Mouse (Mus musculus): ENCODE data around the gene Nrg4. TPM values are rescaled to one million over a fixed set of nuclear protein-coding genes. Genes with fewer than 3 reads are reported as not detected.
"Not testable (repeated sequence)": the region's sequence is repeated elsewhere in the genome, so short reads cannot be mapped to it uniquely, and the experiment has no call there.

Nrg4 gene
- total RNA-seq, 2 experiments from 2014 or later, result 1.7 to 2.7 TPM

GRCm38 (mm10) chr9:55255604-55256003 lies 71.0 kb downstream of the Nrg4 start:
- no peak for ATAC-seq (replicated peaks; ENCODE audit: low FRiP score, poor library complexity, severe bottlenecking)

- ATAC-seq (replicated peaks; ENCODE audit: low FRiP score, poor library complexity, severe bottlenecking), result no peak
Observed at GRCm38 (mm10) chr9:55255056-55255455, 71.6 kb downstream of the Nrg4 start.

GRCm38 (mm10) chr9:55253849-55254248 lies 72.8 kb downstream of the Nrg4 start:
- no peak for ATAC-seq (replicated peaks; ENCODE audit: low FRiP score, poor library complexity, severe bottlenecking)

GRCm38 (mm10) chr9:55252097-55252496 lies 74.5 kb downstream of the Nrg4 start:
- not testable (repeated sequence) for ATAC-seq (replicated peaks; ENCODE audit: low FRiP score, poor library complexity, severe bottlenecking)

GRCm38 (mm10) chr9:55250595-55251247 lies 75.9 kb downstream of the Nrg4 start:
- ATAC-seq (replicated peaks; ENCODE audit: low FRiP score, poor library complexity, severe bottlenecking), result no peak

GRCm38 (mm10) chr9:55248465-55248864 lies 78.2 kb downstream of the Nrg4 start:
- ATAC-seq (replicated peaks; ENCODE audit: low FRiP score, poor library complexity, severe bottlenecking), result no peak

- no peak for ATAC-seq (replicated peaks; ENCODE audit: low FRiP score, poor library complexity, severe bottlenecking)
Observed at GRCm38 (mm10) chr9:55246918-55247317, 79.7 kb downstream of the Nrg4 start.

GRCm38 (mm10) chr9:55246440-55246839 lies 80.2 kb downstream of the Nrg4 start:
- ATAC-seq (replicated peaks; ENCODE audit: low FRiP score, poor library complexity, severe bottlenecking), result no peak

- not testable (repeated sequence) for ATAC-seq (replicated peaks; ENCODE audit: low FRiP score, poor library complexity, severe bottlenecking)
Observed at GRCm38 (mm10) chr9:55245057-55245750, 81.4 kb downstream of the Nrg4 start.

GRCm38 (mm10) chr9:55244079-55244478 lies 82.6 kb downstream of the Nrg4 start:
- no peak for ATAC-seq (replicated peaks; ENCODE audit: low FRiP score, poor library complexity, severe bottlenecking)

GRCm38 (mm10) chr9:55243280-55243679 lies 83.4 kb downstream of the Nrg4 start:
- no peak for ATAC-seq (replicated peaks; ENCODE audit: low FRiP score, poor library complexity, severe bottlenecking)

- ATAC-seq (replicated peaks; ENCODE audit: low FRiP score, poor library complexity, severe bottlenecking), result no peak
Observed at GRCm38 (mm10) chr9:55241863-55242685, 84.6 kb downstream of the Nrg4 start.

GRCm38 (mm10) chr9:55240852-55241251 lies 85.8 kb downstream of the Nrg4 start:
- no peak for ATAC-seq (replicated peaks; ENCODE audit: low FRiP score, poor library complexity, severe bottlenecking)

GRCm38 (mm10) chr9:55236235-55237165 lies 90.1 kb downstream of the Nrg4 start:
- no peak for ATAC-seq (replicated peaks; ENCODE audit: low FRiP score, poor library complexity, severe bottlenecking)

GRCm38 (mm10) chr9:55233076-55233475 lies 93.6 kb downstream of the Nrg4 start:
- ATAC-seq (replicated peaks; ENCODE audit: low FRiP score, poor library complexity, severe bottlenecking), result not testable (repeated sequence)

- no peak for ATAC-seq (replicated peaks; ENCODE audit: low FRiP score, poor library complexity, severe bottlenecking)
Observed at GRCm38 (mm10) chr9:55232586-55232985, 94.1 kb downstream of the Nrg4 start.

- ATAC-seq (replicated peaks; ENCODE audit: low FRiP score, poor library complexity, severe bottlenecking), result no peak
Observed at GRCm38 (mm10) chr9:55232110-55232509, 94.5 kb downstream of the Nrg4 start.

GRCm38 (mm10) chr9:55231544-55231943 lies 95.1 kb downstream of the Nrg4 start:
- ATAC-seq (replicated peaks; ENCODE audit: low FRiP score, poor library complexity, severe bottlenecking), result no peak

GRCm38 (mm10) chr9:55229010-55229409 lies 97.6 kb downstream of the Nrg4 start:
- no peak for ATAC-seq (replicated peaks; ENCODE audit: low FRiP score, poor library complexity, severe bottlenecking)

- no peak for ATAC-seq (replicated peaks; ENCODE audit: low FRiP score, poor library complexity, severe bottlenecking)
Observed at GRCm38 (mm10) chr9:55228149-55228548, 98.5 kb downstream of the Nrg4 start.
